In the genomic region with DNA sequence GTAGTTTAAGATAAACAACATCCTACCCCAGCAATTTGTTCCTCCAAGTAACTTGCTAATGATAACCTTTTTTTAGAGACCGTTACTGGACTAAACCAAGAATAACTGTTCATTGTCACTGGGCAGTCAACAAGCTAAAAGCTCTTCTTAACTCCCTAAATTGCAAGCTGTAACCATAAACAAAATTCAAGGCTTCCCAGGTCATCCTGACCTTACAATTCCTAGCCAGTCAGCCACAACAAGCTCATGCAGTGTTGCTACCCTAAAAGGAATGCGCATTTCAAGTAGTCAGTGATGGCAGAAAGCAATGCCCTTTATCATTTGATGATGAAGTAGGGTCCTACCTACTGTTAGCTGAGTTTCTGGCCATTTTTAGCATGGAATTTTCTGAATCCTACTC, we compare ENCODE assay signal across 26 mouse cellular contexts. TPM values are rescaled to one million over a fixed set of nuclear protein-coding genes. Genes with fewer than 3 reads are reported as not detected.
A peak's percentile ranks its signal among the peaks of the same experiment; 100 is the strongest.
DNase-seq lines count a peak whose midpoint lies in the region; ATAC-seq and TF ChIP-seq lines count a peak whose summit lies in the region.
"Had no signal": no experiment of that assay in that cellular context is flagged by ENCODE, and none has a peak within 500 bp of the region (broad histone marks: within the 10 kb centered on the region; RNA-seq: fewer than 3 reads in every experiment).

No protein-coding gene starts in this region.

- 82% methylated on average over 2 of the region's 2 CpGs for WGBS in lung, embryonic 15.5 days
- WGBS in lung, adult 2 months = 79% methylated on average over 2 of the region's 2 CpGs
- WGBS in midbrain, embryonic 11.5 days = 92% methylated on average over 2 of the region's 2 CpGs
- WGBS in midbrain, embryonic 10.5 days = 89% methylated on average over 2 of the region's 2 CpGs

- no peak for TF ChIP-seq POLR2A in lung, adult 2 months (IDR thresholded peaks at IDR 0.05; ENCODE audit: borderline replicate concordance, extremely low read depth, low read depth, low read length)

- no peaks in the 10 kb centered on the region for H3K27me3 ChIP-seq in lung, embryonic 15.5 days
- H3K27me3 ChIP-seq in midbrain, embryonic 11.5 days (ENCODE audit: control insufficient read depth, insufficient read depth, low read length) = no peaks in the 10 kb centered on the region
- no peaks in the 10 kb centered on the region for H3K27me3 ChIP-seq in midbrain, embryonic 10.5 days (ENCODE audit: low read depth, poor library complexity, severe bottlenecking)
- H3K27me3 ChIP-seq: embryonic facial prominence, embryonic 12.5 days; forebrain, embryonic 12.5 days had no signal

- peak overlapping the region; percentile 30; the same call in 1 of the 2 replicates for H3K27ac ChIP-seq in lung, embryonic 15.5 days
- H3K27ac ChIP-seq in midbrain, embryonic 11.5 days (ENCODE audit: low read depth, low read length) = no peak overlapping the region
- H3K27ac ChIP-seq in midbrain, embryonic 10.5 days (replicated peaks) = no peak overlapping the region
- H3K27ac ChIP-seq: embryonic facial prominence, embryonic 10.5 days; embryonic facial prominence, embryonic 12.5 days; forebrain, embryonic 10.5 days; forebrain, embryonic 12.5 days had no signal

- no peak overlapping the region for H3K9ac ChIP-seq in lung, embryonic 15.5 days
- H3K9ac ChIP-seq in midbrain, embryonic 11.5 days (ENCODE audit: low read length) = no peak overlapping the region
- H3K9ac ChIP-seq: embryonic facial prominence, embryonic 12.5 days; forebrain, embryonic 12.5 days had no signal

- H3K4me2 ChIP-seq in lung, embryonic 15.5 days = no peak overlapping the region
- no peak overlapping the region for H3K4me2 ChIP-seq in midbrain, embryonic 11.5 days
- H3K4me2 ChIP-seq: embryonic facial prominence, embryonic 12.5 days; forebrain, embryonic 12.5 days had no signal

- peaks cover 16% of the 10 kb centered on the region for H3K4me1 ChIP-seq in lung, embryonic 15.5 days
- H3K4me1 ChIP-seq in lung, adult 2 months (ENCODE audit: control insufficient read depth, insufficient read depth, low read length) = peaks cover 2% of the 10 kb centered on the region; the same call in 1 of the 2 replicates
- H3K4me1 ChIP-seq in midbrain, embryonic 11.5 days (ENCODE audit: control insufficient read depth, insufficient read depth, low read length) = 0 out of 2 replicates have a peak, but pooled peaks cover 2% of the 10 kb centered on the region
- peaks cover 17% of the 10 kb centered on the region for H3K4me1 ChIP-seq in midbrain, embryonic 10.5 days
- H3K4me1 ChIP-seq: embryonic facial prominence, embryonic 12.5 days; forebrain, embryonic 10.5 days had no signal

- no peak for ATAC-seq in lung, embryonic 15.5 days (ENCODE audit: borderline replicate concordance, extremely low read depth, low FRiP score, low TSS enrichment)
- ATAC-seq in midbrain, embryonic 11.5 days (ENCODE audit: low FRiP score) = no peak
- ATAC-seq: activated CD4-positive, CD25-positive, alpha-beta regulatory T cell, adult 4 months; forebrain, embryonic 14.5 days; forebrain, embryonic 16.5 days had no signal

- H3K36me3 ChIP-seq in lung, embryonic 15.5 days = no peaks in the 10 kb centered on the region
- H3K36me3 ChIP-seq in midbrain, embryonic 11.5 days (ENCODE audit: control insufficient read depth, insufficient read depth, low read length) = no peaks in the 10 kb centered on the region
- 0 out of 2 replicates have a peak, but pooled peaks cover 4% of the 10 kb centered on the region for H3K36me3 ChIP-seq in midbrain, embryonic 10.5 days
- H3K36me3 ChIP-seq: embryonic facial prominence, embryonic 10.5 days; embryonic facial prominence, embryonic 12.5 days; forebrain, embryonic 10.5 days; forebrain, embryonic 12.5 days had no signal

- H3K9me3 ChIP-seq in lung, embryonic 15.5 days = no peaks in the 10 kb centered on the region
- no peaks in the 10 kb centered on the region for H3K9me3 ChIP-seq in midbrain, embryonic 11.5 days (ENCODE audit: control insufficient read depth, low read length)
- H3K9me3 ChIP-seq in midbrain, embryonic 10.5 days (replicated peaks) = no peaks in the 10 kb centered on the region
- H3K9me3 ChIP-seq: embryonic facial prominence, embryonic 10.5 days; embryonic facial prominence, embryonic 12.5 days; forebrain, embryonic 10.5 days; forebrain, embryonic 12.5 days had no signal

- no peak overlapping the region for H3K4me3 ChIP-seq in lung, embryonic 15.5 days
- no peak overlapping the region for H3K4me3 ChIP-seq in lung, adult 2 months (replicated peaks; ENCODE audit: extremely low read depth, low read depth, low read length)
- H3K4me3 ChIP-seq in midbrain, embryonic 11.5 days (ENCODE audit: low read depth, low read length) = no peak overlapping the region
- H3K4me3 ChIP-seq in midbrain, embryonic 10.5 days = no peak overlapping the region
- H3K4me3 ChIP-seq: embryonic facial prominence, embryonic 10.5 days; embryonic facial prominence, embryonic 12.5 days; forebrain, embryonic 10.5 days; forebrain, embryonic 12.5 days had no signal

- no peak for DNase-seq in lung, adult 2 months
- DNase-seq in midbrain, embryonic 11.5 days (ENCODE audit: low spot score, missing footprints) = peak; percentile 75
- no peak for DNase-seq in midbrain, embryonic 10.5 days (ENCODE audit: low spot score)
- DNase-seq in R1 (ENCODE audit: low read depth, low spot score) = peak; percentile 9
- DNase-seq in fibroblast of lung, adult 2 months (ENCODE audit: low read depth) = peak; percentile 40
- no peak for DNase-seq in layer of hippocampus, postnatal 25 days (ENCODE audit: extremely low spot score in 1 of 2, low spot score in 1 of 2)
- DNase-seq: adrenal gland, adult 8-10 months; adrenal gland, postnatal 14 days; adrenal gland, postnatal 36 days; cerebellum, adult 11-12 months; cerebellum, adult 2 months; cerebellum, adult 9-10 months; cerebellum, postnatal 10 days; cerebellum, postnatal 25 days had no signal

- TF ChIP-seq CTCF in lung, adult 2 months (IDR thresholded peaks at IDR 0.05; ENCODE audit: insufficient read depth, low read length) = no peak

RNA-seq across cellular contexts. Expression of a gene that starts 48.4 kb away (rescaled TPM):
- polyA plus RNA-seq in lung, embryonic 15.5 days (2015; fragmentation: Nextera tagmentation; extraction: Ambion mirVana) = 0.05 TPM in 1 of 2 replicates, not detected in the other
- polyA plus RNA-seq in lung, adult 2 months (2012; rRNA removed) = 0.08 and 0.11 TPM in 2 replicates
- 0.19 and 0.29 TPM in 2 replicates for polyA plus RNA-seq in midbrain, embryonic 11.5 days (2014; fragmentation: Nextera tagmentation; extraction: Ambion mirVana)
- polyA plus RNA-seq in midbrain, embryonic 10.5 days (2016; fragmentation: Nextera tagmentation; extraction: Ambion mirVana) = 0.12 and 0.15 TPM in 2 replicates
- total RNA-seq in layer of hippocampus, postnatal 25 days (2021) = not detected
- total RNA-seq: adrenal gland, adult 8-10 months; MEL had no signal
- polyA plus RNA-seq: C2C12; cortical plate, adult 2 months; embryonic facial prominence, embryonic 14.5 days; forebrain, embryonic 12.5 days; forebrain, embryonic 14.5 days; forebrain, embryonic 16.5 days had no signal

RNA-seq across cellular contexts. Expression of a gene that starts 58.8 kb away (rescaled TPM):
- polyA plus RNA-seq in lung, embryonic 15.5 days (2015; fragmentation: Nextera tagmentation; extraction: Ambion mirVana) = 62.7 and 67.0 TPM in 2 replicates
- 10.3 and 18.9 TPM in 2 replicates for polyA plus RNA-seq in lung, adult 2 months (2012; rRNA removed)
- polyA plus RNA-seq in midbrain, embryonic 11.5 days (2014; fragmentation: Nextera tagmentation; extraction: Ambion mirVana) = 80.7 and 100 TPM in 2 replicates
- 77.5 and 83.4 TPM in 2 replicates for polyA plus RNA-seq in midbrain, embryonic 10.5 days (2016; fragmentation: Nextera tagmentation; extraction: Ambion mirVana)
- 10 to 100 TPM; 50.2 to 55.3 TPM for total RNA-seq in layer of hippocampus, postnatal 25 days (2021)

Comparison
In these comparisons a context has a peak if more than half of its experiments do, and no peak if none do; other contexts are left out.
1. DNase-seq: peak in midbrain, embryonic 11.5 days (single experiment), R1 (single experiment) and fibroblast of lung, adult 2 months (single experiment); none in lung, adult 2 months (single experiment), midbrain, embryonic 10.5 days (single experiment) and layer of hippocampus, postnatal 25 days (0 of 2).